27 mouse cellular contexts compared by ENCODE assay signal in genomic region chr6:49990522-49990858, GRCm38 (mm10).
DNase-seq lines count a peak whose midpoint lies in the region; ATAC-seq and TF ChIP-seq lines count a peak whose summit lies in the region.
"Had no signal": no experiment of that assay in that cellular context is flagged by ENCODE, and none has a peak within 500 bp of the region (broad histone marks: within the 10 kb centered on the region; RNA-seq: fewer than 3 reads in every experiment).

No protein-coding gene starts in this region.

- H3K27me3 ChIP-seq in heart, embryonic 14.5 days (ENCODE audit: control insufficient read depth, insufficient read depth, low read length): no peaks in the 10 kb centered on the region
- H3K27me3 ChIP-seq in heart, embryonic 11.5 days (ENCODE audit: control insufficient read depth, insufficient read depth, low read length): no peaks in the 10 kb centered on the region
- no peaks in the 10 kb centered on the region; the same call in 1 of the 2 replicates for H3K27me3 ChIP-seq in kidney, adult 2 months (replicated peaks; ENCODE audit: control insufficient read depth, insufficient read depth, low read length)
- no peaks in the 10 kb centered on the region for H3K27me3 ChIP-seq in lung, embryonic 16.5 days (ENCODE audit: control insufficient read depth, insufficient read depth, low read depth, low read length)
- H3K27me3 ChIP-seq: CH12.LX; forebrain, embryonic 12.5 days; hindbrain, embryonic 15.5 days; limb, embryonic 13.5 days; liver, embryonic 12.5 days; midbrain, embryonic 13.5 days had no signal

- TF ChIP-seq CTCF in kidney, adult 2 months (conservative IDR thresholded peaks at IDR 0.05; ENCODE audit: insufficient read depth, insufficient read length, low read depth, low read length): no peak
- TF ChIP-seq CTCF in lung, adult 2 months (IDR thresholded peaks at IDR 0.05; ENCODE audit: insufficient read depth, low read length): no peak

- no peaks in the 10 kb centered on the region for H3K9me3 ChIP-seq in heart, embryonic 14.5 days (ENCODE audit: control insufficient read depth, low read length)
- no peaks in the 10 kb centered on the region for H3K9me3 ChIP-seq in heart, embryonic 11.5 days (replicated peaks; ENCODE audit: control insufficient read depth, low read length)
- no peaks in the 10 kb centered on the region for H3K9me3 ChIP-seq in lung, embryonic 16.5 days (ENCODE audit: control insufficient read depth, low read length)
- H3K9me3 ChIP-seq: forebrain, embryonic 12.5 days; G1E; hindbrain, embryonic 15.5 days; limb, embryonic 13.5 days; liver, embryonic 12.5 days; midbrain, embryonic 13.5 days had no signal

- 0 out of 2 replicates have a peak, but pooled peaks have one; percentile 40 for ATAC-seq in heart, embryonic 14.5 days (ENCODE audit: insufficient number of reproducible peaks, insufficient read depth, low FRiP score, low read depth)
- no peak for ATAC-seq in heart, embryonic 11.5 days (replicated peaks; ENCODE audit: insufficient number of reproducible peaks, low FRiP score, low TSS enrichment)
- peak; percentile 67 for ATAC-seq in lung, embryonic 16.5 days (ENCODE audit: low read depth)
- ATAC-seq: intestine, embryonic 16.5 days; liver, embryonic 12.5 days; midbrain, embryonic 13.5 days; Patski had no signal

- H3K36me3 ChIP-seq in heart, embryonic 14.5 days (ENCODE audit: control insufficient read depth, insufficient read depth, low read length): no peaks in the 10 kb centered on the region
- H3K36me3 ChIP-seq in heart, embryonic 11.5 days (ENCODE audit: control insufficient read depth, insufficient read depth, low read length): no peaks in the 10 kb centered on the region
- no peaks in the 10 kb centered on the region for H3K36me3 ChIP-seq in kidney, adult 2 months (ENCODE audit: control insufficient read depth, insufficient read depth, low read length)
- H3K36me3 ChIP-seq in lung, embryonic 16.5 days (ENCODE audit: control insufficient read depth, insufficient read depth, low read length): no peaks in the 10 kb centered on the region
- H3K36me3 ChIP-seq: forebrain, embryonic 12.5 days; G1E; hindbrain, embryonic 15.5 days; limb, embryonic 13.5 days; liver, embryonic 12.5 days; midbrain, embryonic 13.5 days had no signal

- H3K4me1 ChIP-seq in heart, embryonic 14.5 days (ENCODE audit: control insufficient read depth in 2 of 2, insufficient read depth in 2 of 2, low read length in 2 of 2): peaks cover 5 to 25% of the 10 kb centered on the region in 2 experiments
- H3K4me1 ChIP-seq in heart, embryonic 11.5 days (ENCODE audit: control insufficient read depth, insufficient read depth, low read length): no peaks in the 10 kb centered on the region
- no peaks in the 10 kb centered on the region; the same call in 1 of the 2 replicates for H3K4me1 ChIP-seq in kidney, adult 2 months (ENCODE audit: control insufficient read depth, insufficient read depth, low read length)
- peaks cover 16% of the 10 kb centered on the region for H3K4me1 ChIP-seq in lung, embryonic 16.5 days (replicated peaks; ENCODE audit: control insufficient read depth, insufficient read depth, low read length)
- H3K4me1 ChIP-seq in lung, adult 2 months (ENCODE audit: control insufficient read depth, insufficient read depth, low read length): no peaks in the 10 kb centered on the region
- H3K4me1 ChIP-seq: hindbrain, embryonic 15.5 days; liver, embryonic 12.5 days had no signal

- peak overlapping the region; percentile 46 for H3K4me2 ChIP-seq in heart, embryonic 14.5 days (ENCODE audit: low read length)
- no peak overlapping the region for H3K4me2 ChIP-seq in heart, embryonic 11.5 days
- no peak overlapping the region for H3K4me2 ChIP-seq in lung, embryonic 16.5 days (ENCODE audit: low read depth, low read length)
- H3K4me2 ChIP-seq: forebrain, embryonic 12.5 days; hindbrain, embryonic 15.5 days; limb, embryonic 13.5 days; liver, embryonic 12.5 days; midbrain, embryonic 13.5 days had no signal

- peak; percentile 37 to 38 for DNase-seq in kidney, adult 8-10 months
- no peak for DNase-seq in kidney, adult 2 months
- no peak for DNase-seq in lung, adult 2 months
- DNase-seq in retina, postnatal 1 day: peak; percentile 84
- no peak for DNase-seq in left cerebral cortex, adult 11 months (ENCODE audit: low spot score)
- DNase-seq: adrenal gland, postnatal 36 days; B cell, adult 2 months; cerebellum, adult 11 months; cerebellum, adult 9-11 months; gastrocnemius, postnatal 36 days; right cerebral cortex, adult 18-20 months; right cerebral cortex, postnatal 4 days; thymus, postnatal 14 days had no signal

- no peak for TF ChIP-seq POLR2A in kidney, adult 2 months (IDR thresholded peaks at IDR 0.05; ENCODE audit: low read depth, low read length)
- TF ChIP-seq POLR2A in lung, adult 2 months (IDR thresholded peaks at IDR 0.05; ENCODE audit: borderline replicate concordance, extremely low read depth, low read depth, low read length): no peak

- 27% methylated on average over 8 of the region's 8 CpGs for WGBS in heart, embryonic 14.5 days
- 52% methylated on average over 8 of the region's 8 CpGs for WGBS in heart, embryonic 11.5 days (ENCODE audit: insufficient replicate concordance)
- 33% methylated on average over 8 of the region's 8 CpGs for WGBS in kidney, adult 2 months
- WGBS in lung, embryonic 16.5 days: 28% methylated on average over 8 of the region's 8 CpGs
- 41% methylated on average over 8 of the region's 8 CpGs for WGBS in lung, adult 2 months

- no peak overlapping the region for H3K4me3 ChIP-seq in heart, embryonic 14.5 days (ENCODE audit: control insufficient read depth in 1 of 2, insufficient read depth in 1 of 2, low read depth in 1 of 2, low read length in 2 of 2)
- H3K4me3 ChIP-seq in heart, embryonic 11.5 days (ENCODE audit: low read depth, low read length): no peak overlapping the region
- no peak overlapping the region for H3K4me3 ChIP-seq in kidney, adult 2 months (ENCODE audit: insufficient read depth, low read depth, low read length)
- no peak overlapping the region for H3K4me3 ChIP-seq in lung, embryonic 16.5 days (ENCODE audit: low read length)
- H3K4me3 ChIP-seq in lung, adult 2 months (replicated peaks; ENCODE audit: extremely low read depth, low read depth, low read length): no peak overlapping the region
- H3K4me3 ChIP-seq: forebrain, embryonic 12.5 days; hindbrain, embryonic 15.5 days; limb, embryonic 13.5 days; liver, embryonic 12.5 days; megakaryocyte, embryonic 14.5 days; midbrain, embryonic 13.5 days had no signal

- no peak overlapping the region for H3K9ac ChIP-seq in heart, embryonic 14.5 days (ENCODE audit: low read length)
- H3K9ac ChIP-seq in heart, embryonic 11.5 days (ENCODE audit: low read depth, low read length): no peak overlapping the region
- no peak overlapping the region for H3K9ac ChIP-seq in lung, embryonic 16.5 days (ENCODE audit: low read length)
- H3K9ac ChIP-seq: forebrain, embryonic 12.5 days; hindbrain, embryonic 15.5 days; limb, embryonic 13.5 days; liver, embryonic 12.5 days; midbrain, embryonic 13.5 days had no signal

- H3K27ac ChIP-seq in heart, embryonic 14.5 days (replicated peaks in 1 of 2; ENCODE audit: control insufficient read depth in 1 of 2, insufficient read depth in 1 of 2, low read depth in 2 of 2, low read length in 2 of 2): peak overlapping the region; percentile 78 to 83
- H3K27ac ChIP-seq in heart, embryonic 11.5 days (ENCODE audit: low read depth, low read length): no peak overlapping the region
- no peak overlapping the region for H3K27ac ChIP-seq in kidney, adult 2 months (ENCODE audit: insufficient read depth, low read depth, low read length)
- no peak overlapping the region for H3K27ac ChIP-seq in lung, embryonic 16.5 days (ENCODE audit: low read length)
- H3K27ac ChIP-seq: forebrain, embryonic 12.5 days; hindbrain, embryonic 15.5 days; kidney, postnatal 0 days; limb, embryonic 13.5 days; liver, embryonic 12.5 days; midbrain, embryonic 13.5 days had no signal

Comparison
In these comparisons a context has a peak if more than half of its experiments do, and no peak if none do; other contexts are left out.
1. H3K27ac ChIP-seq: peak in heart, embryonic 14.5 days (2 of 2); none in heart, embryonic 11.5 days (single experiment), kidney, adult 2 months (single experiment) and lung, embryonic 16.5 days (single experiment).
2. DNase-seq: peak in kidney, adult 8-10 months (2 of 2) and retina, postnatal 1 day (single experiment); none in kidney, adult 2 months (single experiment), lung, adult 2 months (single experiment) and left cerebral cortex, adult 11 months (single experiment).